Mouse (Mus musculus): ENCODE results near the gene Prkaa2. TPM values are rescaled to one million over a fixed set of nuclear protein-coding genes. Genes with fewer than 3 reads are reported as not detected.

Gene Prkaa2
- polyA plus RNA-seq, 1 experiment, result 0.20 TPM

- H3K36me3 ChIP-seq (ENCODE audit: control insufficient read depth, insufficient read depth), result no peaks in the 10 kb centered on the region
- TF ChIP-seq USF1 (IDR thresholded peaks at IDR 0.05; ENCODE audit: low read depth) (no peak), CTCF (IDR thresholded peaks at IDR 0.05; ENCODE audit: control insufficient read depth, insufficient read depth, insufficient read length) (no peak), MYOG (IDR thresholded peaks at IDR 0.05; ENCODE audit: control insufficient read depth, extremely low read depth, insufficient read length) (no peak), CEBPB (IDR thresholded peaks at IDR 0.05; ENCODE audit: low read depth) (no peak), MAX (IDR thresholded peaks at IDR 0.05) (no peak), MYOD1 (IDR thresholded peaks at IDR 0.05; ENCODE audit: control insufficient read depth, insufficient read length, low read depth) (no peak), FOSL1 (IDR thresholded peaks at IDR 0.05; ENCODE audit: insufficient read depth, low read length, poor library complexity, severe bottlenecking) (no peak)
- H3K79me2 ChIP-seq (ENCODE audit: control insufficient read depth, insufficient read depth), result no peaks in the 10 kb centered on the region
- H3K27me3 ChIP-seq (ENCODE audit: control insufficient read depth, insufficient read depth, insufficient read length), result no peaks in the 10 kb centered on the region
- no peak overlapping the region for H3K4me3 ChIP-seq (ENCODE audit: insufficient read depth, poor library complexity, severe bottlenecking)
- H3K79me3 ChIP-seq (ENCODE audit: low read depth), result no peaks in the 10 kb centered on the region
- H3ac ChIP-seq (ENCODE audit: control insufficient read depth, insufficient read length, low read depth), result no peak overlapping the region
Measured at GRCm38 (mm10) chr4:105107943-105108640, 1.6 kb downstream of the Prkaa2 start.

- Histone ChIP-seq H3K79me3 (ENCODE audit: low read depth) (no peaks in the 10 kb centered on the region), H3K36me3 (ENCODE audit: control insufficient read depth, insufficient read depth) (no peaks in the 10 kb centered on the region), H3ac (ENCODE audit: control insufficient read depth, insufficient read length, low read depth) (no peak overlapping the region), H3K79me2 (ENCODE audit: control insufficient read depth, insufficient read depth) (no peaks in the 10 kb centered on the region), H3K27me3 (ENCODE audit: control insufficient read depth, insufficient read depth, insufficient read length) (no peaks in the 10 kb centered on the region), H3K4me3 (ENCODE audit: insufficient read depth, poor library complexity, severe bottlenecking) (no peak overlapping the region)
- TF ChIP-seq CEBPB (IDR thresholded peaks at IDR 0.05; ENCODE audit: low read depth) (no peak), CTCF (IDR thresholded peaks at IDR 0.05; ENCODE audit: control insufficient read depth, insufficient read depth, insufficient read length) (no peak), MYOG (IDR thresholded peaks at IDR 0.05; ENCODE audit: control insufficient read depth, extremely low read depth, insufficient read length) (no peak)
Measured at GRCm38 (mm10) chr4:105104099-105104872, 5.4 kb downstream of the Prkaa2 start.

- H3ac ChIP-seq (ENCODE audit: control insufficient read depth, insufficient read length, low read depth), result no peak overlapping the region
- no peaks in the 10 kb centered on the region for H3K27me3 ChIP-seq (ENCODE audit: control insufficient read depth, insufficient read depth, insufficient read length)
- no peaks in the 10 kb centered on the region for H3K36me3 ChIP-seq (ENCODE audit: control insufficient read depth, insufficient read depth)
- no peak overlapping the region for H3K4me3 ChIP-seq (ENCODE audit: insufficient read depth, poor library complexity, severe bottlenecking)
- TF ChIP-seq MAX (IDR thresholded peaks at IDR 0.05) (no peak), CEBPB (IDR thresholded peaks at IDR 0.05; ENCODE audit: low read depth) (no peak), FOSL1 (IDR thresholded peaks at IDR 0.05; ENCODE audit: insufficient read depth, low read length, poor library complexity, severe bottlenecking) (no peak), MYOG (IDR thresholded peaks at IDR 0.05; ENCODE audit: control insufficient read depth, extremely low read depth, insufficient read length) (no peak), CTCF (IDR thresholded peaks at IDR 0.05; ENCODE audit: control insufficient read depth, insufficient read depth, insufficient read length) (no peak), MYOD1 (IDR thresholded peaks at IDR 0.05; ENCODE audit: control insufficient read depth, insufficient read length, low read depth) (no peak), USF1 (IDR thresholded peaks at IDR 0.05; ENCODE audit: low read depth) (no peak)
- H3K79me2 ChIP-seq (ENCODE audit: control insufficient read depth, insufficient read depth), result no peaks in the 10 kb centered on the region
- no peaks in the 10 kb centered on the region for H3K79me3 ChIP-seq (ENCODE audit: low read depth)
Measured at GRCm38 (mm10) chr4:105101337-105101688, 8.4 kb downstream of the Prkaa2 start.

- no peak for TF ChIP-seq MYOG (IDR thresholded peaks at IDR 0.05; ENCODE audit: control insufficient read depth, extremely low read depth, insufficient read length)
- TF ChIP-seq CTCF (IDR thresholded peaks at IDR 0.05; ENCODE audit: control insufficient read depth, insufficient read depth, insufficient read length), result no peak
- TF ChIP-seq FOSL1 (IDR thresholded peaks at IDR 0.05; ENCODE audit: insufficient read depth, low read length, poor library complexity, severe bottlenecking), result no peak
- TF ChIP-seq MYOD1 (IDR thresholded peaks at IDR 0.05; ENCODE audit: control insufficient read depth, insufficient read length, low read depth), result no peak
- TF ChIP-seq USF1 (IDR thresholded peaks at IDR 0.05; ENCODE audit: low read depth), result no peak
- no peak for TF ChIP-seq MAX (IDR thresholded peaks at IDR 0.05)
- no peak for TF ChIP-seq CEBPB (IDR thresholded peaks at IDR 0.05; ENCODE audit: low read depth)
- Histone ChIP-seq H3K27me3 (ENCODE audit: control insufficient read depth, insufficient read depth, insufficient read length) (no peaks in the 10 kb centered on the region), H3K79me3 (ENCODE audit: low read depth) (no peaks in the 10 kb centered on the region)
Measured at GRCm38 (mm10) chr4:105100508-105101336, 9.0 kb downstream of the Prkaa2 start.

GRCm38 (mm10) chr4:105098660-105099059, 11.0 kb downstream of the Prkaa2 start:
- TF ChIP-seq CEBPB (IDR thresholded peaks at IDR 0.05; ENCODE audit: low read depth), result no peak
- TF ChIP-seq CTCF (IDR thresholded peaks at IDR 0.05; ENCODE audit: control insufficient read depth, insufficient read depth, insufficient read length), result no peak
- no peak for TF ChIP-seq FOSL1 (IDR thresholded peaks at IDR 0.05; ENCODE audit: insufficient read depth, low read length, poor library complexity, severe bottlenecking)
- TF ChIP-seq MYOD1 (IDR thresholded peaks at IDR 0.05; ENCODE audit: control insufficient read depth, insufficient read length, low read depth), result no peak

More at GRCm38 (mm10) chr4:105100508-105101336, 9.0 kb downstream of the Prkaa2 start:
- no peaks in the 10 kb centered on the region for H3K36me3 ChIP-seq (ENCODE audit: control insufficient read depth, insufficient read depth)
- H3K79me2 ChIP-seq (ENCODE audit: control insufficient read depth, insufficient read depth), result no peaks in the 10 kb centered on the region
- H3K4me3 ChIP-seq (ENCODE audit: insufficient read depth, poor library complexity, severe bottlenecking), result no peak overlapping the region
- H3ac ChIP-seq (ENCODE audit: control insufficient read depth, insufficient read length, low read depth), result no peak overlapping the region

More at GRCm38 (mm10) chr4:105098660-105099059, 11.0 kb downstream of the Prkaa2 start:
- no peak overlapping the region for H3ac ChIP-seq (ENCODE audit: control insufficient read depth, insufficient read length, low read depth)
- no peaks in the 10 kb centered on the region for H3K79me3 ChIP-seq (ENCODE audit: low read depth)
- H3K4me3 ChIP-seq (ENCODE audit: insufficient read depth, poor library complexity, severe bottlenecking), result no peak overlapping the region
- H3K79me2 ChIP-seq (ENCODE audit: control insufficient read depth, insufficient read depth), result no peaks in the 10 kb centered on the region
- H3K36me3 ChIP-seq (ENCODE audit: control insufficient read depth, insufficient read depth), result no peaks in the 10 kb centered on the region
- H3K27me3 ChIP-seq (ENCODE audit: control insufficient read depth, insufficient read depth, insufficient read length), result no peaks in the 10 kb centered on the region

All from C2C12 (cell line).